Mouse (Mus musculus) retina, embryonic 14.5 days (tissue): ENCODE data around the gene Unc5a.

Source experiments
- DNase-seq: peaks from one replicate; pipeline ENCODE4 v3.0.0-alpha.2; 2015; ENCODE audit warnings: low spot score

The Unc5a gene

DNA sequence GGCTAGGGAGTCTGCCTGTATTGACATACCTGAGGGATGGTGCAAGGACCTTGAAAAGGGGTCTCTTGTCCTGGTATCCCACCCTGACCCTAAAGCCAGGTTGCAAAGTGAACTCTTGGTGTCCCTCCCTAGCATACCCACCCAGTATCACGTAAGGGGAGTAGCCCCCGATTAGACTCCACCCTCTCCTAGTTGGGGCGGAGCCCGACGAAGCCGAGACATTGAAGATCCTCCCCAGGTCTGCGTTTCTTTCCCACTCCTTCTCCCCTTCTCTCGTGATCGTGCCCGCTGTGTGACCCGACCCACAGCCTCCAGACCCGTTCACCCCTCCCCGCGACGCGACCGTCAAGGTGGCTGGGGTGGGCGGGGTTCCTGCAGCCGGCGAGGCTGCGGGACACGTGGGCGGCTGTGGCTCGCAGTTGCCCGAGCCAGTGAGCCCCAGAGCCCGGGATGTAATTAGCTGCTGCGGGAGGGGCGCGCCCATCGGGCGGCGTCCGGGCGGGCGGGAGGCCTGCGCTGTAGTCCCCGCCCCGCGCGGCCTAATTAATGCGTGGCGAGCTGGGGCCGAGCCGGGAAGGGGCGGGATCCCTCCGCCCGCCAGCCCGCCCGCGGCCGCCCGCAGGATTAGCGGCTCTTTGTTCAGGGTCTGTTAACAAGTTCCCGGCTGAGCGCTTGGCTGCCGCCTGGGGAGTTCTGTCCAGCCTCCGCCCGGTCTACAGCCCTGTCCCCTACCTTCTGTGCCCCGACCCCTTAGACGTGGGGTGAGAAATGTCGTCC is 6.7 kb downstream of the Unc5a start:
- peak; percentile 77 for DNase-seq

DNA sequence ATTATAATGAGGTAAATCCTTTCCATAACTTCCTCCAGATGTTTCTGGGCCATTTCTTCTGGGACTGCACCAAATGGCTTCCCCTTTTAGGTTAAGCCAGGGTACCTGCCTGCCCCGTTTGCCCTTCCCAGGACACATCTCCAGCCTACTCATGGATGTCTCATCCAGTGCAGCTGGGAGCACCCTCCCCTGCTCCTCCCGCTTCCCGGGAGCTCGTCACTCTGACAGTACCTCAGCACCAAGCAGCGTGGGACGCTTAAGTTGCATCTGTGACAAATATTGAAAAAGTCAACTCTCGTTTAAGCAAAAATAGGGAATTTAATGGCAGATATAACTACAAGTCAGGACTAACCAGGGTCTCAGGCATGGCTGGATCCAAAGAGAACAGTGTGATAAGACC is 8.1 kb downstream of the Unc5a start:
- no peak for DNase-seq

- DNase-seq: no peak
These were observed 10.0 kb downstream of the Unc5a start for GRCm38 (mm10) chr13:54959059-54959701.

DNA sequence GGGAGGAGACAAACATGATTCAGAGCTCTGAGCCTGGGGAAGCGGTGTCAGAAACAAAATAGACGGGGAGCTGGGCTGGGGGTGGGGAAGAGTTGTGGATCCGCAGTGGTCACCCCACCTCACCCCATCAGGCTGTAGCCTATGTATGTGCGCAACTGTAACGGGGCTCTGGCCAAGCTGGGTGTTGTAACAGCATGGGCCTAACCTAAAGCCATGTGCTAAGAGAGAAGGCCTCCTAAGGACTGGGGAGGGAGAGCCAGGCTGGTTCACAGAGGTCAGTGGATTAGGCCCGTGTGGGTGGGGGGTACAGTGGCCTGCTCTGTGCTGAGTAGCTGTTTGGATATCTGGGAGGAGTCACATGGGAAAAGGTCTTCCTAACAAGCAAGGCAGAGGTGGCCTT is 10.6 kb downstream of the Unc5a start:
- no peak for DNase-seq

- DNase-seq: no peak
These were observed 11.3 kb downstream of the Unc5a start for GRCm38 (mm10) chr13:54960491-54960890.

- DNase-seq: no peak
These were observed 16.0 kb downstream of the Unc5a start for GRCm38 (mm10) chr13:54965256-54965655.

DNA sequence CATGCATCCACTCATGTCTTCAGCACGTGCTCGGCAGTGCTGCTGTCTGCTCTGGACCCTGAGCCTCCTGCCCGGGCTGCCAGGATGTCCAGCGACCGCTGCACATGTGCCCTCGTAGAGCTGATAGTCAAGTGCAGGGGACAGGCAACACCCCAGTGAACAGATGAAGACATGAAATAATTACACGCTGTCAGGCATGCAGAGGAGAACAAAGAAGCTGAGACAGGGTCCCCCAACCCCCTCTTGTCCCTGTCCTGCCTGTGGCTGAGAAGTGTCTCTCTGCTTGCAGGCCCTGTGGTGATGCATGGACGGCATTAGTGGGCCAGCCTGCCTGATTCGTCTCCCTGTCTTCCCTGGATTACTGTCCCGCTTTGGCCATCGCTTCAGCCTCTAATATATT is 18.3 kb downstream of the Unc5a start:
- DNase-seq: no peak

GRCm38 (mm10) chr13:54968636-54969035 is 19.4 kb downstream of the Unc5a start:
- DNase-seq: no peak

- DNase-seq: no peak
These were observed 20.3 kb downstream of the Unc5a start for GRCm38 (mm10) chr13:54969513-54969912.

DNA sequence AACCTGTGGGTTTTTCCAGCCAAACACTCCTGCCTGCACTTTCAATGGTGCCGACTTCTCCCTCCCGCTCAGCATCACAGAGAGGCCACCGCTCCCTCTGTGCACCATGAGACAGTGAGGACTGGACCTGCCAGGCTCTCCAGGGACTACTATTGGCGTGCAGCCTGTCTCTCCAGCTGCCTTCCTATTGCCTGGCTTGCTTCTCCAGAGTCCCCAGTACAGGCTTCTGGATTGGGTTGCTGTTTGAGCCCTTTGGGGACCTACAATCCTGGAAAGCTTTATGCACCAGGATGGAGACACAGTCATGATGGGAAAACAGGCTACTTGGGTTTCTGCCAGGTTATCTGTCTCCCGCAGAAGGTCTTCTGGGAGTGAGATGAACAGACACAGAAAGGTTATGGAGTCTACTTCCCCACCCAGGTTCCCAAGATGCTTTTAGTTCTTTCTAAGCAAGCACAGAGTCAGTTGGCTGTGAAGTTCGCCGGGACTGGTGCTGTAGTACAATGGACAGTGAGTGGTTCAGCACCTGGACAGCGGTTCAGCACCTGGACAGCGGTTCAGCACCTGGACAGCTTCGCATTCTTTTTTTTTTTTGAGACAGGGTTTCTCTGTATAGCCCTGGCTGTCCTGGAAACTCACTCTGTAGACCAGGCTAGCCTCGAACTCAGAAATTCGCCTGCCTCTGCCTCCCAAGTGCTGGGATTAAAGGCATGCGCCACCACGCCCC is 21.5 kb downstream of the Unc5a start:
- no peak for DNase-seq

- DNase-seq: no peak
These were observed 26.3 kb downstream of the Unc5a start for GRCm38 (mm10) chr13:54975546-54975945.

DNA sequence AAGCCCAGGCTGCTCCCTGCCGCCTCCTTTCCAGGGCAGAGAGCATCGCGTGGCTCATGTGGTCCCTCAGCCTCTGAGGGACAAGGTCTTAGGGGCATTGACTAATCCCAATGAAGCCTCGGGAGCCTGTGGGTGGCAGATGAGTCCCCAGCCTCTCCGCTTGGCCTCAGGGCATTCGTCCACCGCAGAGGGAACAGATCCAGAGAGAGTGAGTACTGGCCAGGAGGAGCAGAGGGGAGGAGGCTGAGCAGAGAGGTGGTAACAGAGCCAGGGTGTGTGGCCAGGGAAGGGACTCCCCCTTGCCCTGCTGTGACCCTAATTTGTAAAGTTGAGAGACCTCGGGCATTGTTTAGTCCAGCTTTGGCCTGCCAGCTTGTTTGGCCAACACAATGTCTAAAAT is 29.6 kb downstream of the Unc5a start:
- DNase-seq: no peak

GRCm38 (mm10) chr13:54980957-54981356 is 31.7 kb downstream of the Unc5a start:
- no peak for DNase-seq

- no peak for DNase-seq
These were observed 33.8 kb downstream of the Unc5a start for GRCm38 (mm10) chr13:54983001-54983400.

DNA sequence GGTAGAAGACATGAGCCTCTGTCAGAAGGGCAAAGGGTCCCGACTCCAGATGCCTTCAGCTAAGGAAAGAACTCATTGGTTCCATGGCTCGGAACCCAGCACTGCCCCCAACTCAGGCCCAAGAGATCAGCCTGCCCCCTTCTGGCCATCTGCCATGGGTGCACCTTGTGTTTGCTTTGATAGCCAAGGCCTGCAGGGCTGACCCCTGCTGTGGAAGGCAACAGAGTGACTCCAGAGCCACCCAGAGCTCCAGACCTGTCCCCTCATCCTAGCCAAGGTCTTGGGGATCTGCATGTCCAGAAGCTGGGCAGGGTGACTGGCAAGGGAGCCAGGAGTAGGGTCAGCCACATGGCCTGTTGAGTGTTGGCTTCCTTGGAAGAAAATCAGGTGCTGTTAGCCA is 34.4 kb downstream of the Unc5a start:
- peak; percentile 52 for DNase-seq

DNA sequence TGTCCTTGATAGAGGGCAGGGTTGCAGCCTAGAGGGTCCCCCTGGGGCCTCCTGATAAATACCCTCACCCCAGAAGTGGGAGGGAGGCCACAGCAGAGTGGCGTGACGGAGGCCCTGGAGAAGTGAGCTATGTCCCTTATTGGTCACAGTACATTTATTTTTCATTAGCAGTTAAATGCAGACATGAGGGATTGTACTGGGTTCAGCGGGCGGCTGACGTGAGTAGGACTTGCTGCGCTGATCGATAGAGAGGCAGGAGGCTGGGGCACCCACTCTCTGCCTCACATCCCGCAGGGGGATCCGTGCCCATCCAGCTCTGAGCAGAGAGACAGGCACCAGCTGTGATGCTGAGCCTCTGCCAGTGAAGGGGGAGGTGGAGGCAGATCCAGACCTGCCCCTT is 38.2 kb downstream of the Unc5a start:
- DNase-seq: no peak

- DNase-seq: no peak
These were observed 39.1 kb downstream of the Unc5a start for GRCm38 (mm10) chr13:54988181-54988760.

DNA sequence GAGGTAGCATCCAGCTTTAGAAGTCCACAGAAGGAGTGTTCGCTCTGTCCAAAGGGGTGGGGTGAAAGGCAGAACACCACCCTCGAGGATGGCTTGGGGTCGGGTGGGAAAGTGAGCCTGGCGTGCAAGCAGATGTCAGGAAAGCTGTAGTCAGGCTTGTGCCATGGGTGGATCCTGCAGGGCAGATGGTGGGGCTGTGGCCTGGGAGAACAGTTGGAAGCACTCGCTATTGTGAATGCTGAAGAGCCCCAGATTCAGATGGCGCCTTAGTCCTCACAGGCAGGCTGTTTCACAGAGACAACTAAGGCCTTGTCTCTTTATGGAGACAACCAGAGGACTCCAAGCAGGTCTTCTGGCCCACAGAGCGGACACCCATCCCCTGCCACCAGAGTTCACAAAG is 43.0 kb downstream of the Unc5a start:
- no peak for DNase-seq

GRCm38 (mm10) chr13:54994576-54994975 is 45.4 kb downstream of the Unc5a start:
- peak; percentile 80 for DNase-seq

DNA sequence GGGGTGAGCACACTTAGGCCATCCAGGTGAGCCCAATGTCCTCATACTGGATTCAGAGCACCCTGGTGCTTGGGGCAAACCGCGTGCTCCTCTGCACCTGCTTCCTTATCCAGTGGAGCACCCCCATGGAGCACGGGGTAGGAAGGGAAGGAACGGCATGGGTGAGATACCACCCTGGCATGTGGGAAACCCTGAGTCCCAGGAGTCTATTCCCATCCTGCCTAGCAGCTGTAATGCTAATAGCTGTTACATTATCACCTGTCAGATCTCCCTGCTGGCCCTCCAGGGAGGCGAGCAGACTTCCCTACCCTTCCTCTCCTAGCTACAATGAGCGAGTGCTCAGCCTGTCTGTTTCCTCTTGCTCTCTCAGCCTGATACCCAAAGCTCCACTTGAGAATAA is 46.0 kb downstream of the Unc5a start:
- no peak for DNase-seq

- no peak for DNase-seq
These were observed 48.4 kb downstream of the Unc5a start for GRCm38 (mm10) chr13:54997568-54997967.

- no peak for DNase-seq
These were observed 51.2 kb downstream of the Unc5a start for GRCm38 (mm10) chr13:55000433-55000832.

DNA sequence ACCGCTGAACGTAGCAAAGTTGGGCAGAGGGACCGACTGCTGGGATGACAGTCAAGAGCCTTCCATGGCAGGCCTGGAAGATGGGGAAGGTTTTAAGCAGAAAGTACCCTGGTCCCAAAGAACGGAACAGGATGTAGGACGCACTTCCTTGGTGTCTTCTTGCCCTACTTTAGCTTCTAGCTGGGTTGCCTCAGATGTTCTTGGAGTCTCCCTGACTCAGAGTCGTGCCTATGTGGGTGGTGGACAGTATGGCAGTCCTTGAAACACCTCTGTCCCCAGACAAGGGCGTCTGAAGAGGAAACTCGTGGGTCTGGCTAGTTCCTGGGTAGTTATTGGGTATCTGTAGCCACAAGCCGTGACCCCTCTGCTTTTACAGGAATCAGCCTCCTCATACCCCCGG is 52.9 kb downstream of the Unc5a start:
- DNase-seq: no peak
